Mouse (Mus musculus) left cerebral cortex, adult 2 months (tissue): ENCODE results near the gene Acaa1a. TPM values are rescaled to one million over a fixed set of nuclear protein-coding genes. Genes with fewer than 3 reads are reported as not detected.

ENCODE experiments used
- DNase-seq, 2 experiments: peaks; one replicate each; pipeline ENCODE4 v3.0.0; 2021 to 2022; ENCODE audit warnings: low spot score in 2 of 2, mixed read lengths in 1 of 2; ENCODE audit errors: extremely low spot score in 1 of 2
- H3K27ac ChIP-seq: fragments of 200-600 bp; 2 replicates; pipeline ENCODE4 v1.8.1; 2022
- H3K4me3 ChIP-seq: fragments of 200-600 bp; 2 replicates; pipeline ENCODE4 v1.8.1; 2022
- CTCF ChIP-seq: fragments of 200-600 bp; IDR thresholded peaks from 2 replicates; pipeline ENCODE4 v1.8.1; 2022; ENCODE audit warnings: antibody characterized with exemption, mild to moderate bottlenecking, moderate library complexity
- intact Hi-C: fragments of 180-260 bp; cut with DNase I; formaldehyde crosslinking; loops from one replicate; pipeline ENCODE4 v1.15.1; 2025
- total RNA-seq, 2 experiments: library from RNA; stranded (reverse); gene quantifications; 2 replicates each; pipeline ENCODE4 v1.2.3; 2021

Acaa1a gene
- total RNA-seq, 2 experiments from 2014 or later, result 69.9 to 73.6 TPM

- Histone ChIP-seq H3K27ac (peak overlapping the region; percentile 88), H3K4me3 (peak overlapping the region; percentile 79)
- intact Hi-C loops, result loop anchor here (1.0 to 5.0 kb wide), 2 partner anchors 18 to 62 kb away; partner anchors contain the start of genes Acvr2b and Oxsr1
- no peak for DNase-seq
- no peak for TF ChIP-seq CTCF
Measured at GRCm38 (mm10) chr9:119340212-119340580, 720 bp downstream of the Acaa1a start.

GRCm38 (mm10) chr9:119340909-119341816 is 1.7 kb downstream of the Acaa1a start, which contains the start of gene Myd88:
Gene Myd88 (minus strand): TSS chr9:119341411.
- H3K4me3 ChIP-seq, result peak within 1 kb of the TSS; percentile 79
- intact Hi-C loops, result loop anchor here (1.0 to 5.0 kb wide), 2 partner anchors 19 to 61 kb away; partner anchors contain the start of genes Acvr2b and Oxsr1
- DNase-seq, result peak; percentile 89 to 93
- TF ChIP-seq CTCF, result no peak
- H3K27ac ChIP-seq, result peak within 1 kb of the TSS; percentile 88

- peak overlapping the region; percentile 79 for H3K4me3 ChIP-seq
- H3K27ac ChIP-seq, result no peak overlapping the region
- intact Hi-C loops, result loop anchor here (5.0 kb wide), 1 partner anchor 60 kb away; the partner anchor contains the start of gene Acvr2b
- DNase-seq, result no peak
- no peak for TF ChIP-seq CTCF
Measured at GRCm38 (mm10) chr9:119342728-119343127, 3.3 kb downstream of the Acaa1a start.

GRCm38 (mm10) chr9:119346376-119346775 is 6.9 kb downstream of the Acaa1a start:
- Histone ChIP-seq H3K27ac (no peak overlapping the region), H3K4me3 (no peak overlapping the region)
- no peak for TF ChIP-seq CTCF
- intact Hi-C loops, result no loop called here
- no peak for DNase-seq

- no peak overlapping the region for H3K4me3 ChIP-seq
- no peak for TF ChIP-seq CTCF
- DNase-seq, result no peak
- intact Hi-C loops, result loop anchor here (5.0 kb wide), 1 partner anchor 193 kb away; the partner anchor contains the start of genes Acaa1b and Gm47289
- no peak overlapping the region for H3K27ac ChIP-seq
Measured at GRCm38 (mm10) chr9:119350531-119350930, 11.1 kb downstream of the Acaa1a start.

- no peak overlapping the region for H3K4me3 ChIP-seq
- no peak for DNase-seq
- intact Hi-C loops, result loop anchor here (5.0 kb wide), 1 partner anchor 194 kb away; the partner anchor contains the start of genes Acaa1b and Gm47289
- TF ChIP-seq CTCF, result no peak
- no peak overlapping the region for H3K27ac ChIP-seq
Measured at GRCm38 (mm10) chr9:119350947-119351705, 11.7 kb downstream of the Acaa1a start.

- Histone ChIP-seq H3K4me3 (no peak overlapping the region), H3K27ac (no peak overlapping the region)
- intact Hi-C loops, result loop anchor here (5.0 kb wide), 1 partner anchor 195 kb away; the partner anchor contains the start of genes Acaa1b and Gm47289
- TF ChIP-seq CTCF, result peak; percentile 74
- peak; percentile 62 to 65 for DNase-seq
Measured at GRCm38 (mm10) chr9:119352060-119352459, 12.6 kb downstream of the Acaa1a start.

- Histone ChIP-seq H3K4me3 (no peak overlapping the region), H3K27ac (no peak overlapping the region)
- no peak for DNase-seq
- no peak for TF ChIP-seq CTCF
- intact Hi-C loops, result loop anchor here (5.0 kb wide), 1 partner anchor 197 kb away; the partner anchor contains the start of genes Acaa1b and Gm47289
Measured at GRCm38 (mm10) chr9:119353926-119354325, 14.4 kb downstream of the Acaa1a start.

GRCm38 (mm10) chr9:119355943-119356342 is 16.5 kb downstream of the Acaa1a start:
- no peak for TF ChIP-seq CTCF
- intact Hi-C loops, result loop anchor here (2.0 kb wide), 1 partner anchor 47 kb away; the partner anchor contains the start of gene Acvr2b
- DNase-seq, result no peak
- Histone ChIP-seq H3K27ac (peak overlapping the region; percentile 50; the same call in 1 of the 2 replicates), H3K4me3 (no peak overlapping the region)

- TF ChIP-seq CTCF, result peak; percentile 83
- Histone ChIP-seq H3K4me3 (peak within 1 kb of the TSS; percentile 67), H3K27ac (peak within 1 kb of the TSS; percentile 50; the same call in 1 of the 2 replicates)
- DNase-seq, result peak; percentile 88 to 91
- intact Hi-C loops, result loop anchor here (1.0 to 2.0 kb wide), 2 partner anchors 45 to 73 kb away; partner anchors contain the start of gene Acvr2b
Measured at GRCm38 (mm10) chr9:119357331-119358057, 18.0 kb downstream of the Acaa1a start, which contains the start of gene Xylb. Gene Xylb (plus strand): TSS chr9:119357381.

- TF ChIP-seq CTCF, result no peak
- peak overlapping the region; percentile 67 for H3K4me3 ChIP-seq
- DNase-seq, result no peak
- H3K27ac ChIP-seq, result no peak overlapping the region
- intact Hi-C loops, result no loop called here
Measured at GRCm38 (mm10) chr9:119358058-119358429, 18.6 kb downstream of the Acaa1a start.
